Mouse (Mus musculus) thymus, postnatal 25 days (tissue): ENCODE results near the gene 6030408B16Rik.

ENCODE experiments used
- DNase-seq: peaks from one replicate; pipeline ENCODE4 v3.0.0; 2022

The 6030408B16Rik gene

DNA sequence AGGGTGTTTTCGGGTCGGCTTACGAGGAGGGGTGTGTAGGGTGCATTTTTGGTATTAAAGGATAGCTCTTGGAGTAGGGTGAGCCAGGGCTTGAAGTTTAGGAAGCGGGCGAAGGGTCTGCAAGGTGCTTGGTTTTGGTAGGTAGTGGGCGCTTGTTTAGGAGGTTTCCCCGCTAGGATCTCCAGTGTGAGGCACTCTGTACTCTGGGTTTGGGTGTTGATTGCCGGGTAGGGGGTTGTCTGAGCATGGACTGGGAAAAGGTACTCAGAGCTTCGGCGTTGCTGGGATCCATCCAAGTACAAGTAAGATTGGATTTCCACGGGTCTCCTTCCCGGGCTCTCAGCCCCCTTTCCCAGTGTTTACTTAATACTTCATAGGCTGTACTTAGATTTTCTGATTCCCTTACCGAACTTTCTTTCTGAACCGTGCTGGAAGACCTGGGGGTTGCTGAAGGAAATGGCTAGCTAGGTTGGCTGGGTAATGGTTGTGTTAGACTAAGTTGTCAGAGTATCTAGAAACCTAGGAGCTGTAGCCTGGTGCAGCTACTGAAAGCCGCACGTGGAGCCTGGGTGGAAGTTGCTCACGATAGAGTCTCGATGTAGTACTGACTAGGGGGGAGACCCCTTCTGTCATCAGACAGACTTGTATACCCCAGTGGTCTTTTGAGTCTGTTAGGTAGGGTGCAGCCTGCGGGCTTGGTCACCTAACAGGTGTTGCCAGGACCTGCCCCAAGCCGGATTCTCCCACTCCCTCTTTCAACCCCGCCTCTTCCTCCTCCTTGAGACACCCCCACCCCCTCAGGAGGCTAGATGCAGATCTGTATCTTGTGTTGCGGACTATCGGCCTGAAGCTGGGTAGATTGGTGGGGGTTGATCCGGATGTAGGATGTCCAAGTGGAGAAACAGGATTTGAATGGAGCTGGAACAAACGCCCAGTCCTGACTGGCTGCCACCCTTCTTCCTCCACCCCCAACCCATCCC lies 25.7 kb upstream of the 6030408B16Rik start:
- peak; percentile 53 for DNase-seq

DNA sequence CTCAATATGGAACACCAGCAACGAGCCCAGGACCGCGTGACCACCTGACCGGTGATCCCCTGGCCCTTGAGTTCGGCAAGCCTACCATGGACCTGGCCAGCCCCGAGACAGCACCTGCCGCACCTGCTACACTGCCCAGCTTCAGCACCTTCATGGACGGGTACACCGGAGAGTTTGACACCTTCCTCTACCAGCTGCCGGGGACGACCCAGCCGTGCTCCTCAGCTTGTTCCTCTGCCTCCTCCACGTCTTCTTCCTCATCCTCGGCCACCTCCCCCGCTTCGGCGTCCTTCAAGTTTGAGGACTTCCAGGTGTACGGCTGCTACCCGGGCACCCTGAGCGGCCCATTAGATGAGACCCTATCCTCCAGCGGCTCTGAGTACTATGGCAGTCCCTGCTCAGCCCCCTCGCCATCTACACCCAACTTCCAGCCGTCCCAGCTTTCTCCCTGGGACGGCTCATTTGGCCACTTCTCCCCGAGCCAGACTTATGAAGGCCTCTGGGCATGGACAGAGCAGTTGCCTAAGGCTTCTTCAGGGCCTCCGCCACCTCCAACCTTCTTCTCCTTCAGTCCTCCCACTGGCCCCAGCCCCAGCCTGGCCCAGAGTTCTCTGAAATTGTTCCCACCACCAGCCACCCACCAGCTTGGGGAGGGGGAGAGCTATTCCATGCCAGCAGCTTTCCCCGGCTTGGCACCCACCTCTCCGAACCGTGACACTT lies 22.8 kb upstream of the 6030408B16Rik start:
- DNase-seq, result no peak

DNA sequence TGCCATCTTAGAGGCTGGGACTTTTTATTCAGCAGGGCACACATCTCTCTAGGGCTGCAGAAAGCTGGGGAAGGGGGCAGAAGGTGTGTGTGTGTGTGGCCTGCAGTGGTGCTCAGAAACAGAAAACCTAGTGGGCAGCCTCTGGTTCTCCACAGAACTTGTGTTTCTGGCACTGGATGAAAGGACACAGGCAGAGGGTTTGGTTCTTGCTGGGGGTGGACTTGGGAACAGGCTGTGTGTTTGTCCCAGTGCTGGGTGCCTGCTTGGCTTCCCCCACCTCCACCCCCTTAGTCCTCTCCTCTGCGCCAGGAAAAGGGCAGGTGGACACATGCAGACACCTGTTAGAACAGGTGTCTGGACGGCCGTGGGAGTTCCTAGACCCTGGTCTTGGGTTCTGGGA lies 21.9 kb upstream of the 6030408B16Rik start:
- DNase-seq, result no peak

DNA sequence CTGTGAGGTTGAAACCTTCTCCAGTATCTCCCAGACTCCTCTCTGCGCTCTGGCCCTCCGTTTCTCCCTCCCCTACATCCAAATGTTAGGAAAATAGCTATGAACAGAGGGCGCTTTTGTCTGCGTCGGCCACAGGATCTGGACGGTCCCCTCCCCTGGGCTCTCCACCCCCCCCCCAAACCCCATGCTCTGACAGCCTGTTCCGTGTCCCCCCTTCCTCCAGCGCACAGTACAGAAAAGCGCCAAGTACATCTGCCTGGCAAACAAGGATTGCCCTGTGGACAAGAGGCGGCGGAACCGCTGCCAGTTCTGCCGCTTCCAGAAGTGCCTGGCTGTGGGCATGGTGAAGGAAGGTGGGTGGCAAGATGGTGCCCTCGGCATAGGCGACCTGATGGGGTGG lies 21.5 kb upstream of the 6030408B16Rik start:
- DNase-seq, result no peak

DNA sequence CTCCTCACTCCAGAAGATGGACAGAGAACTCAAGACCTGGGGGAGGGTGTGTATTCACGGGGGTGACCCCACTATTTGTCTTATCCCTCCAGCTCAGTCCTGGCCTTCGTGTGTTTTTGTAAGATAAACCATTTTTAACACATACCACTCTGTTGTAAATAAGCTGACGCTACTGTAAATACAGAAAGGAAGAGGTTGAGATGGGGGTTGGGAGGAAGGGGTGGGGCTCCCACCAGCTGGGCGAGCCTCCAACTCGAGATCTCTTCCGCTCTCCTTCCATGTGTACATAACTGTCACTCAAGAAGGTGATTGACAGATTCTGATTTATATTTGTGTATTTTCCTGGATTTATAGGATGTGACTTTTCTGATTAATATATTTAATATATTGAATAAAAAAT lies 18.6 kb upstream of the 6030408B16Rik start:
- DNase-seq, result no peak

DNA sequence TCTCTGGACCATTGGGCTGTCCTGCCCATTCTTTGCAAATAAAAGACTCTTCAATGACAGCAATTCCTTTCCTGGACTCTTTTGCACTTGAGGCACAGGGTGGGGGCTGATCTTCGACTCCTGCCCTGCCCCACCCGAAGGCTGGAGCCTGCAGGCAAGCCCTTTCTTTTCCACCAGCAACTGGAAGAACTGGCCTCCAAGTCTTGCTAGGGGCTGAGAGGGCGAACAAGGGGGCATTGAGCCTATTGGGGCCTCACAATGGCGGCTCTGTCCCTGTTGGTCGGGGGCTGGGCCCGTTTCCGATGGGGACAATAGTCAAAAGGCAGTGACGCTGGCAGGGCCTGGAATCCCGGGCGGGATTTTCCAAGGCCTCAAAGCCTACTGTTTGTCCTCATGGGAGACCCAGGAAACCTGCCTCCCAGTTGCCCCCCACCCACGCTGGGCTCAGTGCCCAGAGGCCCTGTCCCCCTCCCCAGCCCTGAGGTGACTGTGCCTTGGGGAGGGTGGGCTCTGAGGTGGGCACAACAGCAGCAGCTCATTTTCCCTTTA lies 15.6 kb upstream of the 6030408B16Rik start:
- DNase-seq, result no peak

DNA sequence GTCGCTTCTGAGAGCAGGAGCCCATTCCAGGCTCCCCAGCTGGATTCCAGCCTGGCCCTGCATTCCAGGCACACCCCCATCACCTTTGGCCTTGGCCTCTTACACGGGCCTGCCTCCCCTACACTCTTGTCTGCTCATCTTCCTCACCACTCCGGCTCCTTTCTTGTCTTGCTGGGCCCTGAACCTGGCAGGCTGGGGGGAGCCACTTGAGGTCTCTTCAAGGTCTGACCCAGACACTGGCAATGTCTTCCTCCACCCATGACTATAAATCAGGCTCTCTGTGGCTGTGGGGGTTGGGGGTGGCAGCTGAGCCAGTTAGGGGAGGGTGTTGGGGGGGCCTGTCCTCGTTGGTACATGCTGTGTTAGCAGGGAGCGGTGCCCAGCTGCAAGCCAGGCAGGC lies 14.4 kb upstream of the 6030408B16Rik start:
- DNase-seq, result no peak

DNA sequence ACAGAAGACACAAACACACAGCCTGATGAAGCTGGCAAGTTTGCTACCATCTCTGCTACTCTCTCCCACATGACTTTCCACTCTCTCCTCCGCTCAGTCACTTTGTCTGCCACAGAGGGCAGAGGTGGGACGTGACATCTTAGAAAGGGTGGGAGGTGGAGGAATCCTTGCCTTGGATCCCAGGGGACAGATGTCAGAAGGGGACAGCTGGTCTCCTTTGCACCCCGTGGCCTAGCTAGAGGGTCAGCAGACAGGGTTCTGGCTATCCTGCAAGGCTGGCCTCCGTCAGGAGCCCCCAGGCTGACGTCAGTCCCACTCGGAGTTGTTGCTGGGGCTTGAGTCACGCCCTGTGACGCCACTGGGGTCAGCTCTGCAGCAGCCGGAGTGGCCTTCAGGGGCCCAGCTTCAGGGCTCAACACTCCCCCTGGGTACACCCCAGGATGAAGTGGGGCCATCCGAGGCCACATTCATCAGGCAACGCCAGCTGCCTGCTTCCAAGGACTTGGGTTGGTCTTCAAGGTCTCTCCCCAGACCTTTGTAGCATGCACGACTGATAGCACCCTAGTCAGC lies 13.5 kb upstream of the 6030408B16Rik start:
- no peak for DNase-seq

DNA sequence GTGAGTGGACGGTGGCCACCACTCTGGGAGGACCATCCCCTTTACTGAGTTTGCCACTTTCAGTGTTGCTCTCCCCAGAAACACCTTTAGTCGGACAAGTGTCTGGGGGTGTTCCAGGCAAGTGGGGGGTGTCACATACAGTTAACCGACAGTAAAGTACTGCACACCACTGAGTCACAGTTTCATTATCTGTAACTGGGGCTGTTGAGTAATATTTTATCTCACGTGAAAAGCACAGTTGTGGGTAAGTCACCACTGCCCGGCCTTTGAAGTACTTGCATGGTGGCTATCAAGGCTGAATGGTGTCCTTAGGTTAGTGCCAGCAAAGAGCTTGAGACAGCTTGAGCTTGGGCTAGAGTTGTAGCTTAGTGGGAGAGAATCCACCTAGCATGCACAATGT lies 10.5 kb upstream of the 6030408B16Rik start:
- DNase-seq, result no peak

DNA sequence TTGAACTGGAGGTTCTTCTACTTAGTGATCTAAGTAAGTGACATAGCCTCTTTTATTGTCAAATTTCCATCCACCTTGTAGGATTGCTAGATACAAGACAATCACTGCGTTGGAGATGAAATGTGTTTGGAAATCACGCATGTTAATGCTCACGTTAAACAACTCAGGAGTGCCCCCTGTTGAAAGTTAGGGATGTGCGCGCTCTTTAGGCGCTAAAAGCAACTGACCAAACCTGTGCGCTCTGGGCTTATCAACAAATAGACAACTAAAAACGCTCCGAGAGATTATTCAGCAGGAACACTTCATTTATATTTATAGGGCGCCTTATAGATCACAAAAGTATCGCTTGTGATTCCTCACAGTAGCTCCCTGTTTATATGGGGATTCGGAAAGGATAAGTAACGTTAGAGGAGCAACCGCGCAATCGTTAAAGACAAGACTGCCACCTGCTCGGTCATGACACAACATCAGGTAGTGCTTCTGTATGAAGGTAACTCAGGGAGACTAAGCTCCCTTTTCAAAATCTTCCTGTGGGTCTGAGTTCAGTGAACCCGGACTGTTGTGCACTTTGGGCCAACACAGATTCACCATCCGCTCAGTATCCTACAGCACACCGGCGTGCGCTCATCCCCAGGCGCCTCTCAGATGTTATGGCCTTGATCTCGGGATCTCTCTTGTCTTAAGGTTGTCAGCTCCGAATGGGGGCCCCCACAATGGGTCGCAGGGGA lies 9.7 kb upstream of the 6030408B16Rik start:
- DNase-seq, result peak; percentile 66

DNA sequence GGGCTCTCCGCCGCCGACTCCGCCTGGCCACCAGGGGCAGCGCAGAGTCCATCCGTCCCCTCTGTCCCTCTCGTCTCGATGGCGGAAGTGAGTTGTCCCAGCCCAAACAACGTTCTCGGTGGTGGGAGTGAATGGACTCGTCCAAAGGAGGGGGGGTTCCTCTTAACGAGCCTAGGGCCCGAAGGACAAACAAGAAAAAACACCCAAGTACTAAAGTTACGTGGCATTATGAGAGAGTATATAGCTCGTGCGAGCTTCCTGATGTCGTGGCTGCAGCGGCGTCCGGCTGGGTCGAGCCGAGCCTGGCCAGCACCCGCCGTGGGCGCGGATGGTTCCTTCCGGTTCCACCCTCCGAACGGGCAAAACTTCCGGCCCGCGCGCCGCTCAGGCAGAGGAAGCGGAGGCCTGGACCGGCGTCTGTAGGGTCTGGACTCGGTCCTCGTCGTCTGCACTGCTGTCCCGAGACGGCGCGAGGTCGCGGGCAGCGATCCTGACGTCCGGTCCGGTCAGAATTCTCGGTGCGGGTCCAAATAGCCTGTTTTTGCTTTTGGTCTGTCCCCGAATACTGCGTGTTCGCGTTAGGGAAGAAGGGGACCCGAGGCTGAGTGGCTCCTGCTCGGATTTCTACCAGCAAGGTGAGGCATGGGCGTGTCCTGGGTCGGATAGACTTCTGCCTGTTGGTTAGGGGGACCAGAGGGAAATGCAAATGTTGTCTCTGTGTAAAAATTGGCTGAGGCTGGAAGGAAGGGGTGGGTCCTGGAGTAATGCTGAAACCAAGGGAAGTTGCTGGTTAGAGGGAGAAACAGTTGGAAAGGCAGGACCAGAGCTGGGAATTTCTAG lies 8.9 kb upstream of the 6030408B16Rik start, which contains the start of gene Atg101:
Atg101 (plus strand) TSS at position 362 of the 840 bp plus-strand sequence.
- peak; percentile 95 for DNase-seq

DNA sequence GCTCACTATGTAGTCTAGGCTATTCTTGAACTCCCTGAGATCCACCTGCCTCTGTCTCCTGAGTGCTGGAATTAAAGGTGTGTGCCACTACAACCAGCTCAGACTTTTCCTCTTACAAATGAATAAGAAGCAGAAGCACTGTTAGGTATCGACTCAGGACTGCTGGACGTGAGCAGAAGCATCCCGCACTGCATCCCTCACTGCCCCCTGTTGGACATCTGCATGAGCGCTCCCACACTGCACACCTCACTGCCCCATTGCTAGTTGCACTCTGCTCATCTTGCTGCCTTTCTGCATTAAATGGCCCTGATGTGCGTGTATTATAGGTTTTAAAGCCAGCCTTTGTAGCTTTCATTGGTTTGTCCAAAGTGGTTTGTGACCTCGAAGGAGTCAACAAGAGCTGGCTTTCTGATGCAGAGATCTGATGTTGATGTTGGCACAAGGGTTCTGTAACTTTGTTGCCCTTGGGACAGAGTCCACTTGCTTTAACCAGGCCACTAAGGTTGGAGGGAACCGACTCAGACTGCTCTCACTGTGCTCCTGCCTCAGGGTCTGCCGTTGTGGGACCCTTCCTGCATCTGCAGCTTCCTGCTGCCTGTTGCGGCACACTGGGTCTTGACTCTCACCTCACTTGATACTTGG lies 6.8 kb upstream of the 6030408B16Rik start:
- DNase-seq, result no peak

DNA sequence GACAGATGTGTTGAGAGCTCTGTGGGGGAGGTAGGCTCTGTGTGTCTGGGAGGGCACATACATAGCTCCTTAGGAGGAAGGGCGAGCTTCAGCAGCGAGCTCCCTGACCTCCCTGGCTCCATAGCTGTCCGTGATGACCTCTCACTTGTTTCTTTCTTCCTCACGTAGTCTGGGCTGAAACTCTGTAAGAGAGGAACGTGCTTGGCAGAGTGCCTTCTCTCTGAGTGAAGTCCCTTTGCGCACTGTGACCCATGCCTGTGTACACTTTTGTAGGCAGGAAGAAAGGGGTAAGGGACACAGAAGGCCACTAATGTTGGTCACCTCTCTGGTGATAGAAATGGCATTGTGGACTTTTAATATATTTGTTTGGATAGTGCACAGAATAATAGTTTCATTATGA lies 5.7 kb upstream of the 6030408B16Rik start:
- no peak for DNase-seq

DNA sequence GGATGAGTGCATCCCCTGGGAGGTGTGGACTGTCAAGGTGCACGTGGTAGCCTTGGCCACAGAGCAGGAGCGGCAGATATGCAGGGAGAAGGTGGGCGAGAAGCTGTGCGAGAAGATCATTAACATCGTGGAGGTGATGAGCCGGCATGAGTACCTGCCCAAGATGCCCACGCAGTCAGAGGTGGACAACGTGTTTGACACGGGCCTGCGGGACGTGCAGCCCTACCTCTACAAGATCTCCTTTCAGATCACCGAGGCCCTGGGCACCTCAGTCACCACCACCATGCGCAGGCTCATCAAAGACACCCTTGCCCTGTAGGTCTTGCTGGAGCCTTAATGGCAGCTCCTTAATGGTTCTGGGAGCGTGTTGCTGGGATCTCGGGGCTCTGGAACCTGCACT lies 2.7 kb upstream of the 6030408B16Rik start:
- no peak for DNase-seq

DNA sequence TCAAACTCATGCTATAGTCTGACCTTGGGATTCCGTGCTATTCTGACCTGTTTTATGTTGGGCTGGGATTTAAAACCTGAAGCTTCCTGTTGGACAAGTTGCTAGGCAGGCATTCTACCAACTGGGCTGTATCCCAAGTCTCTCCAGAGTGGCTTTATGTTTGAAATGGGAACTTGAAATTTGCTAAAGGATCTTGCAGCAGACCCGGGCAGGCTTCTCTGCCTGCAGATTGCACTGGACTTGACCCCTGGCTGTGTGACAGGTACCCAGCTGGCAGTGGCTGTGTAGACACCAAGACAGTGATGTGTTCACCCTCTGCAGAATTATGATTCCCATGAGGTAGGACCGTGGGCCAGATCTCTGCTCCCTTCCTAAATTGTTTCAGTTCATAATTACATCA lies 1.0 kb upstream of the 6030408B16Rik start:
- DNase-seq, result no peak

DNA sequence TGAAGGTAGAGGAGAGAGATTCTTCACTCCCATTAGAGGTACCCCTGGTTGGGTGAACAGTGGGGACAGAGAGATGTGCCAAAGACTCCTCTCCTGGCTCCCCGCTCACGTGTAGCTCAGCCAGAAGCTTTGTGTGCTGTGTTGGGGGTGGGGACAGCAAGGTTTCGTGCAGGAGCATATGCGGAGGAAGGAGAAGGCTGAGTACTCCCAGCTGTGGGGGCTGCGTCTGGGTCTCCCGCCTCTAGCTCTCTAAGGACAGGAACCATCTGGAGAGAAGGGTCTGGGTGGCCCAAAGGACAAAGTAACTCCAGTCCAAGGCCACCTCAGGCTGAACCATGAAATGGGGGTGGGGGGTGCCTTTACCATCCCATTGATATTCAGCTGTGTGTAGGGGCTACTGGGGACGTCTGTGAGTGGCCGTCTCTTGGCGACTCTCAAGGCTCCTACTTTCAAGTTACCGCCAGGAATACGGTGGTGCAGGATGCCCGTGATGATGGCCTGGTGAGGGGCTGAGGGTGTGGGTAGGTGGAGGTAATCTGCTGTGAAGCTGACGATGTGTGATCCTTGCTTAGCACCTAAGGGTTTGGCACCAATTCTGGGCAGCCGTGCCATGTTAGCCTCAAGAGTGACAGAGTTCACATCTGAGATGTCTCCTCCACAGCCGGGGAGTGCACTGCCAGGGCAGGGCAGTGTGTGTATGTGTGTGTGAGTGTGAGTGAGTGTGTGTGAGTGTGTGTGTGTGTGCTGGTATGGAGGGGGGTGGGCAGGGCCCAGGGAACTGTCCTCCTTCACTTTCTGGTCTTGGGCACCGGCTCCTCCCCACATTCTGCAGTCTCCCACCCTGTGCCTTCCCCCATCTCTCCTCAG lies 1.2 kb downstream of the 6030408B16Rik start:
- DNase-seq, result no peak

DNA sequence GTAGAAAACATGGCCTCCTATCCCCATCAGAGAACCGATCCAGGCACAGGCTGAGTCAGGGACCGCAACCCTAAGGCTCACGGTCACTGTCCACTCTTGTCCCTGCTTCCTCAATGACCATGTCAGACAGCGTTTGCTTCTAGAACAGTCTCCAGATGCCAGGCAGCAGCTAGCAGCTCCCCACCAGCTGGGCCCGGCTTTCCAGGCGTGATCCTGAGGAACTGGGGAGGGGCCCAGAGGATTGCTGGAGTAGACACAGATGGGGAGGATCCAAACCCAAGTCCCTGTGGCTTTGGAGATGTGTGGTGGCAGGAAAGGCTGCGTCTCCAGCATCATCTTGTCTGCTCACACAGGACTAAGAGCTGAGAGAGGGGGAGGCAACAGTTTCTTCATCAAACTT lies 2.1 kb downstream of the 6030408B16Rik start:
- no peak for DNase-seq

DNA sequence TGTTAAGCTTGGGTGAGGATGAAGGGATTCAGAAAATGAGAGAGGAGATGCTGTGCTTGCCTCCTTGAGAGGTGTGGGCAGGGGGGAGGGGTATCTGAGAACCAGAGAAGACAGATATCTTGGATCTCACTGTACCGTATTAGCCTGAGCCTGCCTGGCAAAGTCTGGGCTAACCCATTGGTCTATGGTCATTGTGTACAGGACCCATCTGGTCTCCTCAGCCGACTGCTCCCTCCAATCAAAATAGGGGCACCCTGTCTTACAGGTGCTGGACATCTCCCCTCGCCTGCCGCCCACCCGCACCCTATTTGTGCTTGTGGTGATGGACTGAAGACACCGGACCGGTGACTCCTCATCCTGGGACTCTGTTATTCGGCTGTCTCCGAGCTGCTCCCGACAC lies 2.6 kb downstream of the 6030408B16Rik start:
- no peak for DNase-seq

DNA sequence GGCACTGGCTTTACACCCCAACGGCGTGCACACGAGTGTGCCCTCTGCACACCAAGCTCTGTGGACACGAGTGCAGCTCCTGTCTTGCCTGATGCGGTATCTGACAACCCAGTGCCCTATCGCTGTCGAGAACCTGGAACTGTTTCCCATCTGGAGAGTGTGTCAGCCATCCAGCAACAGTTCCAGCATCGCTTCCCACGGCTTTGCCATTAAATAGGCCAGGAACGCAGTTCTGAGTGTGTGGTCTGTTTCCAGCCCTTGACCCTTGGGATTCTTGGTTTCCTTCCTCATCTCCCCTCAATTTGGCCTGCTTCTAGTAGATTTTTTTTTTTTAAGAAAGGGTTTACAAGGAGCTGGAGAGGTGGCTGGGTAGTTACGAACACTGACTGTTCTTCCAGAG lies 3.1 kb downstream of the 6030408B16Rik start:
- DNase-seq, result no peak

DNA sequence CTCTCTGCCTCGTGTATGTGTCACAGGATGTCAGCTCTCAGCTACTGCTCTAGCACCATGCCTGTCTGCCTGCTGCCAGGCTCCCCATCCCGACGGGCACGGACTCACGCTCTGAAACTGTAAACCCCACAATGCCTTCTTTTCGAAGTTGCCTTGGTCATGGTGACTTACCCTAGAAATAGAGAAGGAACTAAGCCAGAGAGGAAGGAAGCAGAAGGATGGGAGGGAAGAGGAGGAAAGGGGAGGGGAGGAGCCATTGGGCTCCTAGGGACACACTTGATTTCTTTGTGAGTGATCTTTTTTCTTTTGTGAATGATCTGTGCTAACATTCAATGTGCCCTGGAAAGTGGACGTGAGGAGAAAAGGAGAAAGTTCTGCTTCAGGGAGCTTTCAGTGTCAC lies 5.0 kb downstream of the 6030408B16Rik start:
- no peak for DNase-seq
